Mouse (Mus musculus) embryonic stem cell, embryonic (primary cell): ENCODE results near the gene Gimd1.

Source experiments
- CTCF ChIA-PET, 4 experiments: fragments of 300-600 bp in 2 of 4; fragments of 350-600 bp in 2 of 4; sonication (Branson Sonifier 250); formaldehyde crosslinking; loops; one replicate each; lab custom pipeline; 2022; ENCODE audit warnings: inconsistent platforms in 2 of 4; lab: Charles Lee
- POLR2A ChIA-PET, 4 experiments: fragments of 300-600 bp in 2 of 4; fragments of 350-600 bp in 2 of 4; sonication (Branson Sonifier 250); formaldehyde crosslinking; loops; one replicate each; lab custom pipeline; 2022; ENCODE audit warnings: antibody characterized with exemption in 4 of 4, inconsistent platforms in 1 of 4; lab: Charles Lee

The Gimd1 gene

DNA sequence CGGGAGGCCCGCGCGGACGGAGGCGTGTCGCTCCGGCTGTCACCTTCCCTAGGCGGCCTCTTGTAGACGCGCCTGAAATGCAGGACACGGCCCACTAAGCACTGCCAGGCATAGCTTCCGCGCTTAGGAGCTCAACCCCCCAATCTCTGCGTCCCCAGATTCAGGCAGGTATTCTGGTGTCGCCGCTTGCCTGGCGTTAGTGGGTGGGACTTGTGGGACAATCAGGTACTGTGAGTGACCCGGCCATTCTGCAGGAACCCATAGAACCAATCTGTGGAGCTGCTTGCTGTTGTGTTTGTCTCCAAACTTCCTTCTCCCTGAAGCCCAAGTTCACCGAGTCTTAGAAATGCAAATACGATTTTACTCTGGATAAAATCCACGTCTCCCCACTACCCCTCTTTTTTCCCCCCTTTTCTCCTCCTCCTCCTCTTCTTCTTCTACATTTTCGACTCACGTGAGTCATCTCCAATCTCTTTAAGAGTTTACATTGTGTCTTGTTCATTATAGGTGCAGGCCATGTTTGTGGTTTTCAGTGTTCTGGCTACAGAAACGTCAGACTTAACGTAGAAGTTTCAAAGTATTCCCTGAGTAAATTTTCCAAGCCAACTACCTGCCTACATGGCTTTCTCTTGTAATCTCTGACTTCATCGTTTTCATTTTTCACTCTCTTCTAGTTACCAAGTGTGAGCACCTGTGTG, 54.8 kb downstream of the Gimd1 start, which contains the start of gene Aimp1:
Gene Aimp1, minus strand, starts transcription at position 140 of the 698 bp plus-strand sequence.
- POLR2A ChIA-PET, result interaction anchor here in 2 of 4 experiments (1.0 to 2.4 kb wide), 9 partner anchors 8 to 626 kb away, joined by 3 to 9 read pairs (median 5); partner anchors contain the start of genes Gstcd (in 1 of the 2) and Ints12 (in 1 of the 2)
- CTCF ChIA-PET, result no interaction called here
